Mouse (Mus musculus) heart, postnatal 14 days (tissue): ENCODE measurements around the gene Sdccag8. TPM values are rescaled to one million over a fixed set of nuclear protein-coding genes. Genes with fewer than 3 reads are reported as not detected.

Experiments used
- microRNA-seq, 2 experiments: library from miRNA; unstranded; fragments of <30 nt; microRNA quantifications; one replicate each; pipeline ENCODE4 v1.2.0; 2021 to 2022
- total RNA-seq, 2 experiments: library from RNA; stranded (reverse); gene quantifications; 2 replicates each; pipeline ENCODE4 v1.2.3; 2021

The Sdccag8 gene
- total RNA-seq, 2 experiments from 2014 or later: 5.2 to 5.9 TPM

Small RNAs within 50 kb of the gene (microRNA-seq; reads per million reads assigned to microRNA genes)
- gene Gm25993 (0 reads per million in 2 experiments), gene Mir350 (248 to 376 reads per million in 2 experiments)

Other genes starting within 250 kb of the Sdccag8 start
- gene Cep170, start 593 bp upstream of the Sdccag8 start, total RNA-seq: 10 to 100 TPM; 26.7 to 29.4 TPM